Mouse (Mus musculus): Measurements from ENCODE around the gene Igfbp5. TPM values are rescaled to one million over a fixed set of nuclear protein-coding genes. Genes with fewer than 3 reads are reported as not detected.

The Igfbp5 gene
- polyA plus RNA-seq, 2 experiments = 0.36 to 1.3 TPM

DNA sequence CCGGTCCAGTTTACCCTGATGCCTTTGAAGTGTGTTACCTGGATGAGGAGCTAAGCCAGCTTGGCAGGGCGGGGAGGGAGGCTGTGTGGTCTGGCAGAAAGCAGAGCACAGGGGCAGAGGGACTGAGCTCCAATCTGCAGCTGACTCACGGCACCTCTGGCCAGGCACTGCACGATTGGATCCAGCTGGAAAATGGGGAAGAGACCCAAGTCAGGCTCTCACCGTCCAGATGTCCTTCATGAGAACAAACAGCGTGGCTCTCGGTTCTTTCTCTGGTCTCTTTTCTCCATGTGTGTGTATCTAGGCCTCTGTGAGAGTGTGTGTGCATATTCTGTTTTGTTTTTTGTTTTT is 11.1 kb upstream of the Igfbp5 start:
- Histone ChIP-seq H3K4me1 (replicated peaks; ENCODE audit: control insufficient read depth in 2 of 2, insufficient read depth in 2 of 2, low read length in 1 of 2) (no peaks in the 10 kb centered on the region), H3K27me3 (ENCODE audit: control insufficient read depth, insufficient read depth, low read length) (no peaks in the 10 kb centered on the region), H3K4me3 (ENCODE audit: insufficient read depth in 1 of 2, low read depth in 2 of 2, low read length in 2 of 2) (no peak overlapping the region), H3K9ac (replicated peaks) (no peak overlapping the region), H3K36me3 (replicated peaks; ENCODE audit: control insufficient read depth, insufficient read depth, low read depth) (no peaks in the 10 kb centered on the region), H3K9me3 (ENCODE audit: control insufficient read depth, low read length) (no peaks in the 10 kb centered on the region), H3K4me2 (ENCODE audit: low read depth) (no peak overlapping the region), H3K27ac (no peak overlapping the region)
- DNase-seq (ENCODE audit: low read depth in 3 of 3, low spot score in 3 of 3) = no peak
- ATAC-seq (ENCODE audit: insufficient read depth) = no peak
- WGBS (ENCODE audit: insufficient replicate concordance) = 61% methylated on average over 7 of the region's 7 CpGs
- TF ChIP-seq EP300 (IDR thresholded peaks at IDR 0.05; ENCODE audit: low read depth) (no peak), CTCF (IDR thresholded peaks at IDR 0.05; ENCODE audit: low read depth) (no peak)

DNA sequence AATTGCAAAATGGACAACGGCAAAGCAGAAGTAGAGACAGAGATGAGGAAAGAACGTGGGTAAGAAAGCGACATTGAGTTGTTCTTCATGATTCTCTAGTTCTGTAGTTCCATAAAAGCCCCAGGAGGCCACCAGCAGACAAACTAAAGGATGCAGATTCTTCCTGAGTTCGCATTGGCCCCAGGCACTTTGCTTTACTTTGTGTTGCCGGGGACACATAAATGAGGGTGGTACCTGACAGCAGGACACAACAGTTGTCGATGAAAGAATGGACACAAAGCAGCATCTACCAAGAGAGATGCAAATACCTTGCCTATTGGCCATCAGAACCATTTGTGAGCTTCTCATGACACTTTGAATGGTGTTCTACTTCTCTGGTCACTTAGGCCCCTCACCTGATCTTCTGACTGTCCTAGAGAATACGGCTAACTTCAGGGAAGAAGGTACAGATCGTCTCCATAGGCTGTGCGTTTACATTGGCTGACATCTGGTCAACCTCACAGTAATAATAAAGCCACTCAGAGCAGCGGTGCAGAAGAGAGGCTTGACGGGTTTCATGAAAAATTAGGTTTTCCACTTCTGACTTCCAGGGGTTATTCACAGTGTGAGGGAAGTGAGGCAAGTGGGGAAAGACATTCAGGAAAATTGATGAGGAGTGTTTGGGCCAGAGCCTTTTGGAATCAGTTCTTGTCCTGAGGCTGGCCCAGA is 10.6 kb upstream of the Igfbp5 start:
- no peak for TF ChIP-seq CTCF (IDR thresholded peaks at IDR 0.05; ENCODE audit: low read depth)
- no peak for TF ChIP-seq EP300 (IDR thresholded peaks at IDR 0.05; ENCODE audit: low read depth)
- no peaks in the 10 kb centered on the region for H3K4me1 ChIP-seq (replicated peaks; ENCODE audit: control insufficient read depth in 2 of 2, insufficient read depth in 2 of 2, low read length in 1 of 2)
- no peak for DNase-seq (ENCODE audit: low read depth in 3 of 3, low spot score in 3 of 3)
- H3K27ac ChIP-seq = no peak overlapping the region
- no peaks in the 10 kb centered on the region for H3K27me3 ChIP-seq (ENCODE audit: control insufficient read depth, insufficient read depth, low read length)
- H3K9me3 ChIP-seq (ENCODE audit: control insufficient read depth, low read length) = no peaks in the 10 kb centered on the region
- WGBS (ENCODE audit: insufficient replicate concordance) = 62% methylated on average over 11 of the region's 11 CpGs
- no peak overlapping the region for H3K4me2 ChIP-seq (ENCODE audit: low read depth)
- no peak overlapping the region for H3K4me3 ChIP-seq (ENCODE audit: insufficient read depth in 1 of 2, low read depth in 2 of 2, low read length in 2 of 2)
- H3K9ac ChIP-seq (replicated peaks) = no peak overlapping the region
- ATAC-seq (ENCODE audit: insufficient read depth) = no peak
- no peaks in the 10 kb centered on the region for H3K36me3 ChIP-seq (replicated peaks; ENCODE audit: control insufficient read depth, insufficient read depth, low read depth)

DNA sequence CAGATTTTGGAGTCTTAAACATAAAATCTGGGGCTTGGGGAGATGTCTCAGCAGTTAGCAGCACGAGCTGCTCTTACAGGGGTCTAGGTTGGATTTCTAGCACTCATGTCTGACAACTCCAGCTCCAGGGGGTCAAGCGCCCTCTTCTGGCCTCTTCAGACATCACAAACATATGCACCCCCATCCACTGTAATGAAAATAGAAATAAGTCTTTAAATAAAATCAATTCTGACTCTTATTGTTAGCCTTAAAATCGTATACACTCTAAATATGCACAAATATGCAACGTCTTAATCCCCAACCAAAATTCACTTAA is 4.6 kb upstream of the Igfbp5 start:
- Histone ChIP-seq H3K9me3 (ENCODE audit: control insufficient read depth, low read length) (no peaks in the 10 kb centered on the region), H3K4me2 (ENCODE audit: low read depth) (no peak overlapping the region), H3K36me3 (replicated peaks; ENCODE audit: control insufficient read depth, insufficient read depth, low read depth) (no peaks in the 10 kb centered on the region), H3K9ac (replicated peaks) (no peak overlapping the region), H3K27ac (no peak overlapping the region), H3K27me3 (ENCODE audit: control insufficient read depth, insufficient read depth, low read length) (peaks cover 21% of the 10 kb centered on the region), H3K4me1 (replicated peaks; ENCODE audit: control insufficient read depth in 2 of 2, insufficient read depth in 2 of 2, low read length in 1 of 2) (no peaks in the 10 kb centered on the region), H3K4me3 (ENCODE audit: insufficient read depth in 1 of 2, low read depth in 2 of 2, low read length in 2 of 2) (no peak overlapping the region)
- WGBS (ENCODE audit: insufficient replicate concordance) = 32% methylated on average over 4 of the region's 4 CpGs
- DNase-seq (ENCODE audit: low read depth in 3 of 3, low spot score in 3 of 3) = no peak
- TF ChIP-seq EP300 (IDR thresholded peaks at IDR 0.05; ENCODE audit: low read depth) (no peak), CTCF (IDR thresholded peaks at IDR 0.05; ENCODE audit: low read depth) (peak; percentile 36; the same call in 1 of the 2 replicates)
- no peak for ATAC-seq (ENCODE audit: insufficient read depth)

DNA sequence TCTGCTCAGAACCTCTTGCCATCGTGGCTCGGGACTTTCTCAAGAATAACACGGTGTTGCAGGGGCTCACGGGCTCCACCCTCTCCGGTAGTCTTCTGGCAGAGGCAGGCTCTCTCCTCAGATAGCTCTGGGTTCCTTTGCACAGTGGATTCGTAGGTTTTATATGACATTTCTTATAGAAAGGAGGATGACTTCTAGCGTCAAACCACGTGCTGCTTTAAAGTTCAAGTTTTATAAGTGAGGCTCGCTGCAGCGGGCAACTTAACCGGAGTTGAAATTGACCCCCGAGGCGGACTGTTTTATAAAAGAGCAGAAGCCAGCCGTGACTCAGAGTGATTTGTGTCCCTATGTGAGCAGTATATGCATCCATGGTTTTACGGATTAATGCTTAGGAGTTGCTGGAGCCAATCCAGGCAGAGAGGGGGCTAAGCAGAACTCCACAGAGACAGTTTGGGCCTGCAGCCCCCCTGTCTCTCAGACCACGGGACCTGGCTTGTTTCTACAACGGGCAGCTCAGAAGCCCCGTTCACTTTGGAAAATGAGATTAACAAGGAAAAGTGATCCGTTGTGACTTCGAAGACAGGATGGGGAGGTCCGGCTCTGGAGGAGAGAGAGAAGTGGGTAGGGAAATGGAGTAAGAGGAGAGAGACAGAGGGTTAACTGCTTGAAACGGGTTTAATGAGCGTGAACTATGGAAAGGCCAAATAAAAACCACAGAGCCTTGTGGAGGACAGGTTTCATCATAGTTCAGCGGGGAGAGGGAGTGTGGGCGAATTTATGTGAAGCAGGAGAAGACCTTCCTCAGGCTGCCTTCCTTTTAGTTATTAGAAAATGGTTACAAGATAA is 4.0 kb upstream of the Igfbp5 start:
- H3K4me2 ChIP-seq (ENCODE audit: low read depth) = no peak overlapping the region
- H3K27ac ChIP-seq = no peak overlapping the region
- no peak overlapping the region for H3K4me3 ChIP-seq (ENCODE audit: insufficient read depth in 1 of 2, low read depth in 2 of 2, low read length in 2 of 2)
- ATAC-seq (ENCODE audit: insufficient read depth) = no peak
- TF ChIP-seq EP300 (IDR thresholded peaks at IDR 0.05; ENCODE audit: low read depth) (no peak), CTCF (IDR thresholded peaks at IDR 0.05; ENCODE audit: low read depth) (no peak)
- H3K27me3 ChIP-seq (ENCODE audit: control insufficient read depth, insufficient read depth, low read length) = peaks cover 27% of the 10 kb centered on the region
- H3K36me3 ChIP-seq (replicated peaks; ENCODE audit: control insufficient read depth, insufficient read depth, low read depth) = no peaks in the 10 kb centered on the region
- DNase-seq (ENCODE audit: low read depth in 3 of 3, low spot score in 3 of 3) = no peak
- 51% methylated on average over 25 of the region's 25 CpGs for WGBS (ENCODE audit: insufficient replicate concordance)
- no peaks in the 10 kb centered on the region for H3K9me3 ChIP-seq (ENCODE audit: control insufficient read depth, low read length)
- no peaks in the 10 kb centered on the region for H3K4me1 ChIP-seq (replicated peaks; ENCODE audit: control insufficient read depth in 2 of 2, insufficient read depth in 2 of 2, low read length in 1 of 2)
- no peak overlapping the region for H3K9ac ChIP-seq (replicated peaks)

DNA sequence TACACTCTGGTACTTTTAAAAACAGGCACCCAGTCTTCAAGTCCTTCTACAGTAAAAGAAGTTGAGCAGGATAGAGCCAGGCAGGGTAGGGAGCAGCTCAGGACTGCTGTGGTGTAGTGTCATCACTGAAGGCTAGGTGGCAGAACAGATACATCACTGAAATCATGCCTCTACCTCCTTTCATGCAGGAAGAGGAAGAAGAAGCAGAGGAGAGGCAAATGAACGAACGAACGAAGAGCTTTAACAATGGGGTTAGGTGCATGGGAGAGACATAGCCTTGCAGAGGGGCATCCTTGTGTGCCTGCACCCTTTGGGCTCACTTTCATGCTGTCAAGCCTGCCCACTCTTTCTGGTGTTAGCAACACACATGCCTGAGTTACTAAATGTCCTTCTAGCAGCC is 3.2 kb upstream of the Igfbp5 start:
- TF ChIP-seq EP300 (IDR thresholded peaks at IDR 0.05; ENCODE audit: low read depth) (no peak), CTCF (IDR thresholded peaks at IDR 0.05; ENCODE audit: low read depth) (peak; percentile 69)
- no peak overlapping the region for H3K4me2 ChIP-seq (ENCODE audit: low read depth)
- no peak for ATAC-seq (ENCODE audit: insufficient read depth)
- no peaks in the 10 kb centered on the region for H3K36me3 ChIP-seq (replicated peaks; ENCODE audit: control insufficient read depth, insufficient read depth, low read depth)
- no peak overlapping the region for H3K4me3 ChIP-seq (ENCODE audit: insufficient read depth in 1 of 2, low read depth in 2 of 2, low read length in 2 of 2)
- no peak overlapping the region for H3K9ac ChIP-seq (replicated peaks)
- H3K9me3 ChIP-seq (ENCODE audit: control insufficient read depth, low read length) = no peaks in the 10 kb centered on the region
- no peak for DNase-seq (ENCODE audit: low read depth in 3 of 3, low spot score in 3 of 3)
- 0% methylated on average over 3 of the region's 3 CpGs for WGBS (ENCODE audit: insufficient replicate concordance)
- no peak overlapping the region for H3K27ac ChIP-seq
- peaks cover 35% of the 10 kb centered on the region for H3K27me3 ChIP-seq (ENCODE audit: control insufficient read depth, insufficient read depth, low read length)
- no peaks in the 10 kb centered on the region for H3K4me1 ChIP-seq (replicated peaks; ENCODE audit: control insufficient read depth in 2 of 2, insufficient read depth in 2 of 2, low read length in 1 of 2)

Data from liver, embryonic 14.5 days (tissue).